Mouse (Mus musculus) lung, embryonic 14.5 days (tissue): ENCODE data around the gene Susd6. TPM values are rescaled to one million over a fixed set of nuclear protein-coding genes. Genes with fewer than 3 reads are reported as not detected.
A peak's percentile ranks its signal among the peaks of the same experiment; 100 is the strongest.
"Not testable (repeated sequence)": the region's sequence is repeated elsewhere in the genome, so short reads cannot be mapped to it uniquely, and the experiment has no call there.

Experiments used
- ATAC-seq: fragments of 200-750 bp; cut with Nextera tagmentation; 2 replicates; pipeline ENCODE4 v1.8.0; 2017; ENCODE audit warnings: mild to moderate bottlenecking, moderate TSS enrichment, moderate library complexity; ENCODE audit not compliant: insufficient read depth
- DNase-seq: peaks from one replicate; pipeline ENCODE4 v3.0.0-alpha.2; 2015
- H3K27ac ChIP-seq: fragments of 300-500 bp; sonication (generic); 2 replicates; pipeline ENCODE4 v1.5.1; 2014; ENCODE audit warnings: low read depth, mild to moderate bottlenecking, moderate library complexity
- H3K27me3 ChIP-seq: fragments of 300-500 bp; sonication (generic); 2 replicates; pipeline ENCODE4 v1.6.1; 2014; ENCODE audit warnings: low read length, control low read depth; ENCODE audit not compliant: insufficient read depth
- H3K36me3 ChIP-seq: fragments of 300-500 bp; sonication (generic); 2 replicates; pipeline ENCODE4 v1.6.1; 2014; ENCODE audit warnings: control low read depth; ENCODE audit not compliant: insufficient read depth
- H3K4me1 ChIP-seq: fragments of 300-500 bp; sonication (generic); 2 replicates; pipeline ENCODE4 v1.6.1; 2014; ENCODE audit warnings: antibody characterized with exemption, control low read depth; ENCODE audit not compliant: insufficient read depth
- H3K4me2 ChIP-seq: fragments of 300-500 bp; sonication (generic); 2 replicates; pipeline ENCODE4 v1.6.1; 2014; ENCODE audit warnings: mild to moderate bottlenecking
- H3K4me3 ChIP-seq: fragments of 300-500 bp; sonication (generic); 2 replicates; pipeline ENCODE4 v1.5.1; 2014; ENCODE audit warnings: low read depth, low read length
- H3K9ac ChIP-seq: fragments of 300-500 bp; sonication (generic); 2 replicates; pipeline ENCODE4 v1.6.1; 2014
- H3K9me3 ChIP-seq: fragments of 300-500 bp; sonication (generic); 2 replicates; pipeline ENCODE4 v1.6.1; 2016; ENCODE audit warnings: low read depth, low read length, control low read depth
- CTCF ChIP-seq: IDR thresholded peaks from 2 replicates; pipeline ENCODE4 v1.5.1; 2016; ENCODE audit warnings: antibody characterized with exemption, low read depth
- WGBS: fragments of 180-500 bp; shearing (Covaris S2); extraction: QIAGEN DNeasy Blood & Tissue Kit; methylation state at CpG from one replicate; pipeline ENCODE4 v1.1.7; 2014; 5-methylcytosine and 5-hydroxymethylcytosine counted together
- polyA plus RNA-seq: library from polyadenylated mRNA; unstranded; fragments of >200 nt; fragmentation: Nextera tagmentation; extraction: Ambion mirVana; gene quantifications from 2 replicates; pipeline ENCODE4 v1.2.1, GENCODE M21; 2014

The Susd6 gene
- polyA plus RNA-seq, 1 experiment from 2014 or later, result 20.5 TPM

- H3K27me3 ChIP-seq, result no peaks in the 10 kb centered on the region
- no peak for ATAC-seq
- WGBS, result 84% methylated on average over 4 of the region's 4 CpGs
These were observed 4.7 kb upstream of the Susd6 start for GRCm38 (mm10) chr12:80785597-80785996.

GRCm38 (mm10) chr12:80786591-80786990 is 3.7 kb upstream of the Susd6 start:
- DNase-seq, result no peak

More at GRCm38 (mm10) chr12:80785597-80785996, 4.7 kb upstream of the Susd6 start:
- H3K27ac ChIP-seq, result no peak overlapping the region
- no peaks in the 10 kb centered on the region for H3K36me3 ChIP-seq
- H3K4me1 ChIP-seq, result no peaks in the 10 kb centered on the region
- no peak overlapping the region for H3K9ac ChIP-seq
- no peak overlapping the region for H3K4me2 ChIP-seq
- no peak for DNase-seq
- no peak for TF ChIP-seq CTCF
- no peak overlapping the region for H3K4me3 ChIP-seq
- H3K9me3 ChIP-seq, result no peaks in the 10 kb centered on the region

GRCm38 (mm10) chr12:80787604-80788003 is 2.7 kb upstream of the Susd6 start:
- ATAC-seq (no peak), DNase-seq (no peak)
- Histone ChIP-seq H3K4me2 (no peak overlapping the region), H3K27ac (no peak overlapping the region), H3K4me3 (no peak overlapping the region), H3K36me3 (no peaks in the 10 kb centered on the region), H3K9me3 (no peaks in the 10 kb centered on the region), H3K9ac (no peak overlapping the region), H3K27me3 (no peaks in the 10 kb centered on the region), H3K4me1 (0 out of 2 replicates have a peak, but pooled peaks cover 6% of the 10 kb centered on the region)
- WGBS, result 26% methylated on average over 11 of the region's 11 CpGs
- TF ChIP-seq CTCF, result no peak

More at GRCm38 (mm10) chr12:80786591-80786990, 3.7 kb upstream of the Susd6 start:
- no peaks in the 10 kb centered on the region for H3K9me3 ChIP-seq
- no peak for TF ChIP-seq CTCF
- no peak overlapping the region for H3K4me2 ChIP-seq
- no peak overlapping the region for H3K4me3 ChIP-seq
- no peak for ATAC-seq
- no peaks in the 10 kb centered on the region for H3K4me1 ChIP-seq
- no peak overlapping the region for H3K9ac ChIP-seq
- H3K27ac ChIP-seq, result no peak overlapping the region
- no peaks in the 10 kb centered on the region for H3K27me3 ChIP-seq
- WGBS, result 43% methylated on average over 1 of the region's 1 CpGs
- H3K36me3 ChIP-seq, result no peaks in the 10 kb centered on the region

- 79% methylated on average over 3 of the region's 3 CpGs for WGBS
- no peak for DNase-seq
- no peaks in the 10 kb centered on the region for H3K36me3 ChIP-seq
- TF ChIP-seq CTCF, result no peak
- H3K9ac ChIP-seq, result no peak overlapping the region
- H3K9me3 ChIP-seq, result no peaks in the 10 kb centered on the region
- no peaks in the 10 kb centered on the region for H3K27me3 ChIP-seq
- no peak for ATAC-seq
- H3K4me2 ChIP-seq, result no peak overlapping the region
- H3K4me1 ChIP-seq, result 0 out of 2 replicates have a peak, but pooled peaks cover 6% of the 10 kb centered on the region
- no peak overlapping the region for H3K4me3 ChIP-seq
- H3K27ac ChIP-seq, result no peak overlapping the region
These were observed 2.1 kb upstream of the Susd6 start for GRCm38 (mm10) chr12:80788188-80788587.

- WGBS, result 74% methylated on average over 4 of the region's 4 CpGs
- H3K4me1 ChIP-seq, ATAC-seq, H3K27ac ChIP-seq, H3K36me3 ChIP-seq, DNase-seq, H3K9me3 ChIP-seq, H3K4me3 ChIP-seq, H3K9ac ChIP-seq, H3K27me3 ChIP-seq: not testable (repeated sequence)
- peak overlapping the region; percentile 66 for H3K4me2 ChIP-seq
These were observed 1.0 kb upstream of the Susd6 start for GRCm38 (mm10) chr12:80789276-80789675.

GRCm38 (mm10) chr12:80790700-80791570 is 625 bp downstream of the Susd6 start:
- peak overlapping the region; percentile 87 for H3K9ac ChIP-seq
- H3K4me1 ChIP-seq, result 0 out of 2 replicates have a peak, but pooled peaks cover 6% of the 10 kb centered on the region
- TF ChIP-seq CTCF, result no peak
- DNase-seq (no peak), ATAC-seq (no peak; the same call in 1 of the 2 replicates)
- peak overlapping the region; percentile 66 for H3K4me2 ChIP-seq
- peak overlapping the region; percentile 92 for H3K4me3 ChIP-seq
- no peaks in the 10 kb centered on the region for H3K36me3 ChIP-seq
- no peaks in the 10 kb centered on the region for H3K9me3 ChIP-seq
- WGBS, result under 1% methylated on average over 73 of the region's 80 CpGs
- peak overlapping the region; percentile 95 for H3K27ac ChIP-seq
- no peaks in the 10 kb centered on the region for H3K27me3 ChIP-seq
